Mouse (Mus musculus) myocyte (in vitro differentiated cells): ENCODE measurements at regions not wholly inside any gene's neighbourhood (a gene's known extent, or its start where the extent isn't known, plus 50 kb on each side); places are given as distances from the start of the nearest gene placed in this dataset.

Experiments
- E2F4 ChIP-seq: IDR thresholded peaks from one replicate; pipeline ENCODE4 v1.6.1; 2011; ENCODE audit warnings: mild to moderate bottlenecking, control low read depth, moderate library complexity; ENCODE audit not compliant: insufficient read depth
- MAX ChIP-seq: IDR thresholded peaks from one replicate; pipeline ENCODE4 v1.6.1; 2011; ENCODE audit warnings: low read depth, mild to moderate bottlenecking, control low read depth
- MYOG ChIP-seq, 3 experiments: IDR thresholded peaks; one replicate each; pipeline ENCODE4 v1.6.1; 2011; ENCODE audit warnings: control low read depth in 2 of 3, low read depth in 2 of 3, mild to moderate bottlenecking in 2 of 3; ENCODE audit not compliant: insufficient read length in 2 of 3, control insufficient read depth in 1 of 3, insufficient read depth in 1 of 3
- POLR2A ChIP-seq: IDR thresholded peaks from one replicate; pipeline ENCODE4 v1.6.1; 2011; ENCODE audit warnings: low read depth, mild to moderate bottlenecking, control low read depth, moderate library complexity; ENCODE audit not compliant: insufficient read length
- POLR2AphosphoS2 ChIP-seq: IDR thresholded peaks from one replicate; pipeline ENCODE4 v1.6.1; 2011; ENCODE audit warnings: low read depth, control low read depth; ENCODE audit not compliant: insufficient read length
- TCF12 ChIP-seq: IDR thresholded peaks from one replicate; pipeline ENCODE4 v1.6.1; 2011; ENCODE audit warnings: mild to moderate bottlenecking, control low read depth; ENCODE audit not compliant: poor library complexity, insufficient read depth, severe bottlenecking
- USF1 ChIP-seq: IDR thresholded peaks from one replicate; pipeline ENCODE4 v1.6.1; 2011; ENCODE audit warnings: low read depth, mild to moderate bottlenecking, control low read depth, moderate library complexity

GRCm38 (mm10) chr14:61968467-61968866, 323.9 kb upstream of the Rnaseh2b start:
- TF ChIP-seq USF1 (no peak), POLR2A (no peak), TCF12 (no peak), MAX (no peak), MYOG (IDR thresholded peaks at IDR 0.05; ENCODE audit: control insufficient read depth in 1 of 3, insufficient read depth in 1 of 3, insufficient read length in 2 of 3, low read depth in 2 of 3) (no peak), E2F4 (no peak), POLR2AphosphoS2 (no peak)
